18 mouse cellular contexts compared by ENCODE assay signal in genomic region chr14:58442501-58442900, GRCm38 (mm10).
A peak's percentile ranks its signal among the peaks of the same experiment; 100 is the strongest.
DNase-seq lines count a peak whose midpoint lies in the region; TF ChIP-seq lines count a peak whose summit lies in the region.
"Had no signal": no experiment of that assay in that cellular context is flagged by ENCODE, and none has a peak within 500 bp of the region (broad histone marks: within the 10 kb centered on the region; RNA-seq: fewer than 3 reads in every experiment).

No protein-coding gene starts in this region.

- no peaks in the 10 kb centered on the region for H3K4me1 ChIP-seq in kidney, adult 2 months (ENCODE audit: control insufficient read depth, insufficient read depth, low read length)
- H3K4me1 ChIP-seq: embryonic facial prominence, embryonic 15.5 days; forebrain, embryonic 12.5 days; hindbrain, embryonic 10.5 days; intestine, embryonic 15.5 days had no signal

- no peaks in the 10 kb centered on the region for H3K27me3 ChIP-seq in kidney, adult 2 months (replicated peaks; ENCODE audit: control insufficient read depth, insufficient read depth, low read length)
- H3K27me3 ChIP-seq: CH12.LX; embryonic facial prominence, embryonic 15.5 days; forebrain, embryonic 12.5 days; heart, embryonic 12.5 days; intestine, embryonic 15.5 days had no signal

- peak; percentile 18 for DNase-seq in gastrocnemius, adult 2 months
- DNase-seq in gastrocnemius, adult 8-10 months (ENCODE audit: low spot score in 2 of 2): no peak
- DNase-seq in urinary bladder, postnatal 14 days (ENCODE audit: low spot score): peak; percentile 8
- DNase-seq in urinary bladder, postnatal 4 days (ENCODE audit: low spot score in 2 of 2): no peak
- DNase-seq in adrenal gland, postnatal 14 days: peak; percentile 75
- no peak for DNase-seq in cerebellum, adult 9-10 months
- no peak for DNase-seq in kidney, adult 2 months
- DNase-seq: cerebellum, adult 18-20 months; embryo, embryonic 11 days; kidney, adult 18-20 months had no signal

- WGBS in kidney, adult 2 months: 91% methylated on average over 3 of the region's 3 CpGs

- no peak for TF ChIP-seq CTCF in gastrocnemius, adult 2 months (IDR thresholded peaks at IDR 0.05)
- no peak for TF ChIP-seq CTCF in kidney, adult 2 months (conservative IDR thresholded peaks at IDR 0.05; ENCODE audit: insufficient read depth, insufficient read length, low read depth, low read length)

- no peaks in the 10 kb centered on the region for H3K36me3 ChIP-seq in kidney, adult 2 months (ENCODE audit: control insufficient read depth, insufficient read depth, low read length)
- H3K36me3 ChIP-seq: embryonic facial prominence, embryonic 15.5 days; forebrain, embryonic 12.5 days; heart, embryonic 12.5 days; hindbrain, embryonic 10.5 days; intestine, embryonic 15.5 days had no signal

- intact Hi-C loops in gastrocnemius, adult 2 months (cut with DNase I): no loop called here

- H3K4me3 ChIP-seq in gastrocnemius, adult 2 months: no peak overlapping the region
- H3K4me3 ChIP-seq in kidney, adult 2 months (ENCODE audit: insufficient read depth, low read depth, low read length): no peak overlapping the region
- H3K4me3 ChIP-seq: embryonic facial prominence, embryonic 15.5 days; erythroblast, embryonic 14.5 days; forebrain, embryonic 12.5 days; heart, embryonic 12.5 days; hindbrain, embryonic 10.5 days; intestine, embryonic 15.5 days had no signal

- no peak for TF ChIP-seq POLR2A in kidney, adult 2 months (IDR thresholded peaks at IDR 0.05; ENCODE audit: low read depth, low read length)

- no peak overlapping the region for H3K27ac ChIP-seq in gastrocnemius, adult 2 months
- H3K27ac ChIP-seq in kidney, adult 2 months (ENCODE audit: insufficient read depth, low read depth, low read length): no peak overlapping the region
- H3K27ac ChIP-seq: embryonic facial prominence, embryonic 15.5 days; forebrain, embryonic 12.5 days; hindbrain, embryonic 10.5 days; hindbrain, embryonic 14.5 days; intestine, embryonic 15.5 days had no signal

Comparison
In these comparisons a context has a peak if more than half of its experiments do, and no peak if none do; other contexts are left out.
1. DNase-seq: peak in gastrocnemius, adult 2 months (single experiment), urinary bladder, postnatal 14 days (single experiment) and adrenal gland, postnatal 14 days (single experiment); none in gastrocnemius, adult 8-10 months (0 of 2), urinary bladder, postnatal 4 days (0 of 2), cerebellum, adult 9-10 months (single experiment) and kidney, adult 2 months (single experiment).